Mouse (Mus musculus): Measurements from ENCODE around the gene Atf2.
"Not testable (repeated sequence)": the region's sequence is repeated elsewhere in the genome, so short reads cannot be mapped to it uniquely, and the experiment has no call there.

The Atf2 gene

DNA sequence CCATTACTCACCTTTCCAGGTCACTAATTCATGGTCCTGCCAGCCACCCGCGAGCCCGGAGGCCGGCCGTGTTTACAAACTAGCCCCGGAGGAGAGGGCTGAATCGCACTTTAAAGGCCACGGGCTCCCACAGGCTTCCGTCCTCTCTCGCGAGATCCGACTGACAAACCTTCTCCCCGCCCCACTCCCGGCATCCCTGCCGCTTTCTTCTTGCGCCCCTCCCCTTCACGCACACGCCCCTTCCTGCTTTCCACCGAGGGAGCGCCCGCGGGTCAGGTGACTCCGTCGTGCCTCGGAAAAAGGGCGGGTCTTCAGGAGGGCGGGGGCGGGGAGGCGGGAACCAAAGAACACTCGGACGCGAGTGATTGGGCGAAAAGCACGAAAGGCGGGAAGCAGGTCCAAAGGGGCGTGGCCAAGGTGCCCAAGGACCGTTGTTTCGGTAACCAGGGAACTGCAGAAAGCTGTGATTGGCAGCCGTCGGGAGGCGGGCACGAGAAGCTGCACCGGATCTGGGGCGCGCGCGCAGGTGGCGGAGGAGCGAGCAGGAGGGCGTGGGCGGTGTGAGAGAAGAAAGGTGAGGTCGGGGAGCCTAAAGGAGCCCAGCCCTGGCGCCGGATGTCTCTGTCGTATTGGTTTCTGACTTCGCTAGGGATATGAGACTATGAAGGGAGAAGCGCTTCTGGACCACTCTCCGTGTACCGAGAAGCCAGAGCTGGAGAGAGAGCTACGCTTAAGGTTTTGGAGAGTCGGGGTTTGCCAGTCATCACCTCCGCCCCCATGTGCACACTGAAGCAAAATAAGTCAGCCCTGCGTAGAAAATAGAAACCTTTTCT, at the start of gene Atf2:
TSS of gene Atf2 (minus strand) at position 176 of the 833 bp plus-strand sequence.
- peak; percentile 99 for DNase-seq

DNA sequence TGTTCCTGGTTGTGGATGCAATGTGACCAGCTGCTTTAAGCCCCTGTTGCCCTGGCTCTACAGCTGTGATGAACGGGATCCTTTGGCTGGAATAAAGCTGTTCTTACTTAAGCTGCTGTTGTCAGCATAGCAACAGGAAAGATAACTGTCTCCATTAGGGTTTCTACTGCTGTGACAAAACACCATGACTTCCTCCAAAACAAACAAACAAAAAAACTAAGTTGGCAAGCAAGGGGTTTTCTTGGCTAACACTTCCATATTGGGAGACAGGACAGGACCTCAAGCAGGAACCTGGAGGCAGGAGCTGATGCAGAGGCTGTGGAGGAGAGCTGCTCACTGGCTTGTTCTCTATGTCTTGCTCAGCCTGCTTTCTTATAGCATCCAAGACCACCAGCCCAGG, 48.8 kb upstream of the Atf2 start:
- no peak for DNase-seq

GRCm38 (mm10) chr2:73940471-73940870, 48.0 kb upstream of the Atf2 start:
- DNase-seq, result no peak

DNA sequence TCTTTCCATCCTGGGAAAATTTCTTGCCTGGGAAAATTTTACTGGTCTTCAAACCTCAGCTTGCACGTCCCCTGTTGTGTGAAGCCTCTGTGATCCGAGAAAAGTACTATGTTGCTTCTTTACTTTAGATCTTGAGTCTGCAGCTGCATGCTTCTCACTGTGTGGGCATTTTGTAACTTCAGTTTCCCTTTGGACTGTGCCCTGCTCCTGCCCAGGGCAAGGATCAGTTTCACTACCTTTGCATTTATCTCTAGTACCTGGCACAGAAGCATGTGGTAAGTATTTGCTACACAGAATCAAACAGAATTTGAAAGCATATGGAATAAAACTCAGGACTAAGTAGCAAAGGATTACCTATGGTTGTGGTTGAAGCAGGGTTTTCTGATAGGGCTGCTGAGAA, 46.5 kb upstream of the Atf2 start:
- no peak for DNase-seq

DNA sequence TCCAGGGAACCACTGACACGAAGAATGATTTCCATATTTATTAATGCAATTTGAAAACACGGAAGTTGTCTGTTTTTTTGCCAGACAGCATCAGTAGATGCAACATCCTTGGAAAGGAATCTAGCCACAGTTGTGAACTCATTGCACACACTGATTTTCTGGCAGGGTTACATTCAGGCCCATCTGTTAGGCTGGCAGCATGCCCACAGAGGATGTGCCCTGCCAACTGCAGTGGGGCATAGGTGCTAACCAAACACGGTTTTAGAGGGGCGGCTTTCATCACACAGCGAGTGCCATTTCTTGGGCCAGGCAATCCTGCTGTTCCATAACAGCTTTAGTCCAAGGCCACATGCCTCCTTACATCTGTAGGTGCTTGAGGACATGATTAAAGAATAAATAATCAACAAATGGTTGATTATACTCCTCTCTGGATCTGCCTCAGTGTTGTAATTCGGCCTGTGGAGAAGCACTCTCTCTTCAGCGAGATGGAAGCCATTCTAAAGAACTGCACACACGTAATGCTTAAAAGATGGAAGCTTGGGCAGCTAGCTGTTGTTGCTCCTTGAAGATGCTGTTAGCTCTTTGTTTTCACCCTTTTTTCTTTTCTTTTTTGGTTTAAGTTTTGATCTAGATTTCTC, 40.4 kb upstream of the Atf2 start:
- no peak for DNase-seq

DNA sequence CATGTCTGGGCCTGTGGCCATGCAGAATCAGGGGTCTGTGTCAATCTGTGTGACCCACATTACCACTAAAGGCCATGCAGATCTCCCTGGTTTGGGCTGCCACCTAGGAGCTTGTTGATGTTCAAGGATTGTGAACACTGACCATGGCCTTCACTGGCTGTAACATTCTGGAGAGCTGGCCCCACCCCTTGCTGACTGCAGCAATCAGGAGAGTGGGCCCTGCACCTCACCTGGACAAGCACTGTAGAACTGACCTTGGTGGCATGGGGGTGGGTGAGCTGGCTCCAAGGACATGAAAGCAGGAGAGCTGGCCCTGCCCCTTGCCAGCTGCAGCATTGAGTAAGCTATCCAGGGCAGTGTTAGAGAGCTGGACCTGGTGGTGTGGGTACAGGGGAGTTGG, 35.3 kb upstream of the Atf2 start:
- DNase-seq, result no peak

DNA sequence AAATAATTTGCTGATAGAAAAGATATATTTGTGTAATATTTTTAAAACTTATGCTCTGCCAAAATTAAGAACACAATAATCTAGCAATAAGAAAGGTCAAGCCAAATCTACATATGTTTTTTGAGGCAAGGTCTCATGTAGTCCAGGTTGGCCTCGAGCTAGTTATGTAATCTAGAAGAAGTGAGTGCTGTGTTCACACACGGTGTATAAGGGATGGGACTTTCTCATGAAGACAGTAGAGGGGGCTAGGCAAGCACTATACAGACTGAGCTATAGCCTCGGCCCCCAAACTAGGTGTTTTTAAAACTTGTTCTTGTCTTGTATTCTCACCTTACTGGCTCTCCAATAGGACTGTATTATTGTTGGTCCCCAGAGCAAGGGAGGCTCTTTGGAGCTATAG, 33.1 kb upstream of the Atf2 start:
- DNase-seq, result no peak

DNA sequence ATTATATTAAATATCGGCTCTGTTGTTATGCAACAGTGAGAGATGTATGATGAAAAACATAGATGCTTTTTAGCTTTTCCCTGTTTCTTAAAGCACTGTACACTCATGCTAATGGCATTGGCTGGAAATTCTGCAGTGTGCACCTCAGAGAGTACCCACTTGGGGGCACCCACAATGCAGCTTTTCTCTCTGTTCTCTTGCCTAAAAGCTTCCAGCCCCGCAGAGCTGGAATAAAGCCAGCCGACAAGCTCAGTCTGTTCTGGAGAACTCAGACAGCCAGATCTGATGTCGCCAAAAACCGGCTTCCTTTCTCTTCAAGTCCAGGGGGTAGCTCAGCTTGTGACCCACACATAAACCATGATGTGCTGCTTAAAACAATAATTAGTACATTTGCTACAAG, 32.6 kb upstream of the Atf2 start:
- peak; percentile 69 for DNase-seq

GRCm38 (mm10) chr2:73919642-73920041, 27.2 kb upstream of the Atf2 start:
- DNase-seq, result no peak

DNA sequence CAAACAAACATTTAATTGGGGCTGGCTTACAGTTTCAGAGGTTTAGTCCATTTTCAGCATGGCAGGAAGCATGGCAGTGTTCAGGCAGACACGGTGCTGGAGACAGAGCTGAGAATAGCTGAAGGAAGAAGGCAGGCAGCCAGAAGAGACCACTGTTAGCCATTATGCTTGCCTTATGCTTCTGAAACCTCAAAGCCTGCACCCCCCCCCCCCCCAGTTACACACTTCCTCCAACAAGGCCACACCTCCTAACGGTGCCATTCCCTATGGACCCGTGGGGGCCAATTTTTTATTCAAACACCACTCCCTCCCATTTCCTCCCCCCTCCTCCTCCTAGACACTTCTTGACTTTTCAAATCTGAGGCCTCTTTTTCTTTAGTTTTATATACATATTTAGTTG, 19.8 kb upstream of the Atf2 start:
- DNase-seq, result no peak

- peak; percentile 92 for DNase-seq
These were observed 18.8 kb upstream of the Atf2 start, which contains the start of gene Atp5g3 for GRCm38 (mm10) chr2:73911175-73911700. Atp5g3 (minus strand) TSS chr2:73911326.

DNA sequence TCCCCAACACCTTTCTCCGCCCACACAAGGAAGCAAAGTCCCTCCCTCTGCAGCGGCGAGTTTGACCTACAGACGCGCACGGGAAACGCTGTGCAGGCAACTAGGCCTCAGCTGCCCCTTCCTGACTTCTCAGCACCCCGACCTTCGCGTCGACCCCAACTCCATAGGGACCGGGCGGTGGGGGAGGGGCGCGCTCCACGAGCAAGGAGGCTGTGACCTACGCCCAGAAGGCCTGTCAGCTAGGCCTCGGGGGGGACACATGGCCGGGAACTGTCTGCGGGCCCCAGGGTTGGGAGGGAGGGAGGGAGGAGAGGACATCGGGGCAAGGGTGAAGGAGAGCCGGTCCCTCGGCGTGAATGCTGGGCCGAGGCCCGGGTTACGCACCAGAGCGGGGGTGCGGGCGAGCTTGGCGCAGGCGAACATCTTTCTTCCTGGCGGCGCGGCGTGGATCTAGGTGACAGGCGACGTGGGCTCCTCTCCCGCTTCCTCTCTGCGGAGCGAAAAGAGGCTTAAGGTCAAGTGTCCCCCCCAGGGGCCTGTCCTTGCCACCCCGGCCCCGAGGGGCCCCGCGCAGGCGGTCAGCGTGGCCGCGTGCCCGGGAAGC, 18.2 kb upstream of the Atf2 start:
- peak; percentile 42 for DNase-seq

DNA sequence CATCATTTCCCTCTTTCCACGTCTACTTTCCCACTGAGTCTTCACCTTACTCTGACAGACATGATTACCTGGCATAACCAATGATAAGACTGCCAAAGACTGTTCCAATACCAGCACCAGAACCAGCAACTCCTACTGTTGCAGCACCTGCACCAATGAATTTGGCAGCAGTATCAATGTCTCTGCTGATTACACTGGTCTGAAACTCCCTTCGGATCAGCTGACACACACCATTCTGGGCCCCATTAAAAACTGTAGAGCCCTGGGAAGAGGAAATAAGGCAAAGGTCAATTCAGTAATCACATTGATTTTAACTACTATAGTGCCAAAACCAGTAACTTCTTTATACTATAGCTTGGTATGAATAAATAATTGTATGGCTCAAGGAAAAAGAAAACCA, 16.7 kb upstream of the Atf2 start:
- DNase-seq, result no peak

DNA sequence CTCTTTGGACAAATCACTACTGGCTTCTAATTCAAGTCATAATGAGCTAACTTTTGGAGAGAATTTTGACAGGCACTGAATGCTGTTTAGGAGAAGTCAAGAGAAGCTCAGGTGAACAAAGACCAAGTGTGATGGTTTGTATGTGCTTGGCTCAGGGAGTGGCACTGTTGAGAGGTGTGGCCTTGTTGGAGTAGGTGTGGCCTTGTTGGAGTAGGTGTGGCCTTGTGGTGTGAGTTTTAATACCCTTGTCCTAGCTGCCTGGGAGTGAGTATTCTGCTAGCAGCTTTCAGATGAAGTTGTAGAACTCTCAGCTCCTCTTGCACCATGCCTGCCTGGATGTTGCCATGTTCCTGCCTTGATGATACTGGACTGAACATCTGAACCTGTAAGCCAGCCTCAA, 12.2 kb upstream of the Atf2 start:
- DNase-seq, result not testable (repeated sequence)

- no peak for DNase-seq
These were observed 11.1 kb upstream of the Atf2 start for GRCm38 (mm10) chr2:73903536-73903935.

DNA sequence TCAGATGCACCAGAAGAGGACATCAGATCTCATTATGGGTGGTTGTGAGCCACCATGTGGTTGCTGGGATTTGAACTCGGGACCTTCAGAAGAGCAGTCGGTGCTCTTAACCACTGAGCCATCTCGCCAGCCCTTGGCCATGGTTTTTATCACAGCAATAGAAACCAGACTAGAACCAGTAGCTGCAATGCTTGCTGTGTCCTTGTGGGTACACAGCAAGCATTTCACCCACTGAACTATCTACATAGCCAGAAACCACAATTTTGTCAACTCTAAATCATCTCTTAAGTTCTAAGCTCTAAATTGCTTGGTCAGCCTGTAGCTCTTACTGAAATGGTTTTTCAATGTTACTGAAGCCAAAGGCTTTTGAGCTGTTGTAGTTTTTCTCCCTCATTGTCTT, 9.9 kb upstream of the Atf2 start:
- DNase-seq, result not testable (repeated sequence)

DNA sequence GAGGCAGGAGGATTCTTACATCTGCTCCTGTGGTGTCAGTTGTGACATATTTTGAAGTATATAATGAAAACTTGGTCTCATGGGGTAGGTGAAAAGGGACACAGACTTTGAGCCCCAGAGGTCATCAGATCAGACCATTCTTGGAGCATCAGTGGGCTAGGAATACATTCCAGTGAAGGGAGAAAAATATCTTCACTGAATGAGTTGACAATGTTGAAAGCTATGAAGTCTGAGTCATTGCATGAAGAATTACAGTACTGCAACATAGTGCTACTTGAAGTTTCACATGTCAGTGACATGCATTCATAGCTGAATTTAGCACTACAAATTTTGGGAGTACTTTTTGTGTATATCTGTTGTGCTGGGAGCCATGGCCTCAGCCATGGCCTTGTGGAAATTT, 8.7 kb upstream of the Atf2 start:
- DNase-seq, result no peak

- no peak for DNase-seq
These were observed 7.9 kb upstream of the Atf2 start for GRCm38 (mm10) chr2:73900364-73900763.

- DNase-seq, result not testable (repeated sequence)
These were observed 4.5 kb upstream of the Atf2 start for GRCm38 (mm10) chr2:73896919-73897318.

DNA sequence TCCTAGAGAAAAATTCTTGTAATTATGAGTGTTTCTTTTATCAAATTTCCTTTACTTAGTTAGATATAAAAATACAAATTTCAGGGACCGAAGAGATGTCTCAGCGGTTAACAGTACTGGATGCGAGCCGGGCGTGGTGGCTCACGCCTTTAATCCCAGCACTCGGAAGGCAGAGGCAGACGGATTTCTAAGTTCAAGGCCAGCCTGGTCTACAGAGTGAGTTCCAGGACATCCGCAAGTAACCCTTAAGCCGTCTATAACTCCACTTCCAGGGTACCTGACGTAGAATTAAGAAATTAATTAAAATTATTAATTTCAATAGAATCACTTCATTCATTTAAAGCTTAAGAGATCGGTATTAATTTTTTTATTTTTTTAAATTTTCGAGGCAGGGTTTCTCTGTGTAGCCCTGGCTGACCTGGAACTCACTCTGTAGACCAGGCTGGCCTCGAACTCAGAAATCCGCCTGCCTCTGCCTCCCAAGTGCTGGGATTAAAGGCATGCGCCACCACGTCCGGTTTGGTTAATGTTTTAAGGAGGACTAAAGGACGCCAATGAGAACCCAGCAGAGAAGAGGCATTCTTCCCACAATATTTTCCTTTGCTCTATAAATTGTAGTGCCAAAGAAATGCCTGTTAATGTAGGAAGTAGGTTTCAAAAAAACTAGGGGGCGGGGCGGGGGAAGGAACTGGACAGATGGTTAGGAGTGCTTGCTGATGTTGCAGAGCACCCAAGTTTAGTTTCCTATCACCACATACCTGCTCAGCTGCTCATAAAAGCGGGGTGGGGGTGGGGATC, 1.2 kb upstream of the Atf2 start:
- DNase-seq, result no peak

- peak; percentile 34 for DNase-seq
These were observed 557 bp downstream of the Atf2 start for GRCm38 (mm10) chr2:73891701-73892463.

GRCm38 (mm10) chr2:73885997-73886396, 6.4 kb downstream of the Atf2 start:
- DNase-seq, result no peak
